Mouse (Mus musculus) midbrain, embryonic 16.5 days (tissue): ENCODE data around the gene Nat8l. TPM values are rescaled to one million over a fixed set of nuclear protein-coding genes. Genes with fewer than 3 reads are reported as not detected.

ENCODE experiments used
- ATAC-seq: fragments of 200-750 bp; cut with Nextera tagmentation; 2 replicates; pipeline ENCODE4 v1.8.0; 2017; ENCODE audit warnings: moderate TSS enrichment
- H3K27ac ChIP-seq: fragments of 300-500 bp; sonication (generic); 2 replicates; pipeline ENCODE4 v1.5.1; 2014; ENCODE audit warnings: mild to moderate bottlenecking, low read length, mixed read lengths
- H3K27me3 ChIP-seq: fragments of 300-500 bp; sonication (generic); 2 replicates; pipeline ENCODE4 v1.6.1; 2014; ENCODE audit warnings: low read depth, low read length, mixed read lengths; ENCODE audit not compliant: control insufficient read depth, insufficient read depth
- H3K36me3 ChIP-seq: fragments of 300-500 bp; sonication (generic); 2 replicates; pipeline ENCODE4 v1.6.1; 2014; ENCODE audit warnings: mild to moderate bottlenecking, low read length, moderate library complexity, mixed read lengths; ENCODE audit not compliant: control insufficient read depth, insufficient read depth
- H3K4me1 ChIP-seq: fragments of 300-500 bp; sonication (generic); 2 replicates; pipeline ENCODE4 v1.6.1; 2014; ENCODE audit warnings: mild to moderate bottlenecking, low read length, mixed read lengths; ENCODE audit not compliant: control insufficient read depth, insufficient read depth
- H3K4me2 ChIP-seq: fragments of 300-500 bp; sonication (generic); 2 replicates; pipeline ENCODE4 v1.6.1; 2014; ENCODE audit warnings: mild to moderate bottlenecking, low read length, mixed read lengths
- H3K4me3 ChIP-seq: fragments of 300-500 bp; sonication (generic); 2 replicates; pipeline ENCODE4 v1.5.1; 2014; ENCODE audit warnings: low read depth, mild to moderate bottlenecking, low read length, moderate library complexity, mixed read lengths
- H3K9ac ChIP-seq: fragments of 300-500 bp; sonication (generic); 2 replicates; pipeline ENCODE4 v1.6.1; 2014; ENCODE audit warnings: low read depth, low read length, mixed read lengths
- H3K9me3 ChIP-seq: fragments of 300-500 bp; sonication (generic); replicated peaks from 2 replicates; pipeline ENCODE4 v1.6.1; 2014; ENCODE audit warnings: mild to moderate bottlenecking, low read length, mixed read lengths; ENCODE audit not compliant: control insufficient read depth, poor library complexity, severe bottlenecking
- WGBS: fragments of 180-500 bp; shearing (Covaris S2); extraction: QIAGEN DNeasy Blood & Tissue Kit; methylation state at CpG from one replicate; pipeline ENCODE4 v1.1.7; 2014; 5-methylcytosine and 5-hydroxymethylcytosine counted together
- polyA plus RNA-seq: library from polyadenylated mRNA; unstranded; fragments of >200 nt; fragmentation: Nextera tagmentation; extraction: Ambion mirVana; gene quantifications from 2 replicates; pipeline ENCODE4 v1.2.1, GENCODE M21; 2015

Gene Nat8l
- polyA plus RNA-seq, 1 experiment from 2014 or later: 4.6 TPM

DNA sequence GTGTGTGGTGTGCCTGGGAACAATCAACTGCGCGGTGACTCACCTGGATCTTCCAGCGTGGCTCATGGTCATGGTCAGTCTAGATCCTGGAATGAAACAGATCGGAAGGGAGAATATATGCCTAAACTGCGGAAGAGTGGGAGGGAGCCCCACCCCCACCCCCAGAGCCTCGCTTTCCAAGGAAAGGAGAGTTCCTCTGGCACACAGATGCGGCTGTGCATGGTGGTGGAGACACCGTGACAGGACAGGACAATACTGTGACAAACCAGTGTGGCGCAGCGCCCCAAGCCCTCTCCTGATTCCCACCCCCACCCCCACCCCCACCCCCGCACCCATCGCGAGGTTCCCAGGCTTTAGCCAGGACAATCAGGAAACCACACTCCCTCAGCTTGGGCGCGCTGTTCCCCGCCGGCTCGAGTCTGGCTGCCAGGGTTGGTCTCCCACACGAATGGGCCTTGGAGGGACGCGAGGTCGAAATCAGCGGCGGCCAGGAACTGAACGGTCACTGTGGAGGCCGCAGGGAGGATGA is 13.0 kb upstream of the Nat8l start:
- peak; percentile 49 for ATAC-seq
- WGBS: 4% methylated on average over 24 of the region's 26 CpGs

GRCm38 (mm10) chr5:33983309-33984121 is 12.3 kb upstream of the Nat8l start, which contains the start of gene Gm1673:
Gm1673 (plus strand) TSS chr5:33983433.
- H3K4me3 ChIP-seq: peak within 1 kb of the TSS; percentile 96
- under 1% methylated on average over 76 of the region's 88 CpGs for WGBS
- H3K27ac ChIP-seq: peak within 1 kb of the TSS; percentile 92
- H3K36me3 ChIP-seq: peaks cover 4% of the 10 kb centered on the region; the same call in 1 of the 2 replicates
- peak within 1 kb of the TSS; percentile 86 for H3K4me2 ChIP-seq
- no peaks in the 10 kb centered on the region for H3K9me3 ChIP-seq
- H3K4me1 ChIP-seq: peaks cover 24% of the 10 kb centered on the region
- peak; percentile 90 for ATAC-seq
- H3K9ac ChIP-seq: peak within 1 kb of the TSS; percentile 98
- H3K27me3 ChIP-seq: no peaks in the 10 kb centered on the region

More for the DNA sequence above, 13.0 kb upstream of the Nat8l start:
- H3K9me3 ChIP-seq: no peaks in the 10 kb centered on the region
- H3K4me3 ChIP-seq: peak overlapping the region; percentile 96
- H3K27me3 ChIP-seq: no peaks in the 10 kb centered on the region
- H3K4me2 ChIP-seq: peak overlapping the region; percentile 86
- peaks cover 24% of the 10 kb centered on the region for H3K4me1 ChIP-seq
- peaks cover 4% of the 10 kb centered on the region; the same call in 1 of the 2 replicates for H3K36me3 ChIP-seq
- peak overlapping the region; percentile 98 for H3K9ac ChIP-seq
- peak overlapping the region; percentile 92 for H3K27ac ChIP-seq

- Histone ChIP-seq H3K27me3 (no peaks in the 10 kb centered on the region), H3K4me1 (peaks cover 33% of the 10 kb centered on the region), H3K27ac (peak overlapping the region; percentile 97), H3K9me3 (no peaks in the 10 kb centered on the region), H3K9ac (peak overlapping the region; percentile 87), H3K36me3 (no peaks in the 10 kb centered on the region), H3K4me3 (peak overlapping the region; percentile 97), H3K4me2 (peak overlapping the region; percentile 97)
- WGBS: 24% methylated on average over 28 of the region's 28 CpGs
- ATAC-seq: peak; percentile 7; the same call in 1 of the 2 replicates
Observed at GRCm38 (mm10) chr5:33994671-33995625, 836 bp upstream of the Nat8l start.

DNA sequence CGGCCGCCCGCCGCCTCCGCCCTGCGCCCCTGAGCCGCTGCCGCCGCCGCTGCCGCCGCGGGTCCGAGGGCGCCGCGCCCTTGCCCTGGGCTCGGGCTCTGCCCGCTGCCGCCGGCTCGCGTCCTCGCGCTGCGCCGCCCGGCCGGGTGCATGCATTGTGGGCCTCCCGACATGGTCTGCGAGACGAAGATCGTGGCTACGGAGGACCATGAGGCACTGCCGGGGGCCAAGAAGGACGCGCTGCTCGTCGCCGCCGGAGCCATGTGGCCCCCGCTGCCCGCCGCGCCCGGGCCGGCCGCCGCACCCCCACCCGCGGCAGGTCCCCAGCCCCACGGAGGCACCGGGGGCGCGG is 886 bp downstream of the Nat8l start:
- peak overlapping the region; percentile 97 for H3K27ac ChIP-seq
- H3K4me3 ChIP-seq: peak overlapping the region; percentile 97
- WGBS: under 1% methylated on average over 53 of the region's 55 CpGs
- peak overlapping the region; percentile 97 for H3K4me2 ChIP-seq
- peaks cover 12% of the 10 kb centered on the region for H3K36me3 ChIP-seq
- no peaks in the 10 kb centered on the region for H3K27me3 ChIP-seq
- peak overlapping the region; percentile 87 for H3K9ac ChIP-seq
- peaks cover 36% of the 10 kb centered on the region for H3K4me1 ChIP-seq
- no peaks in the 10 kb centered on the region for H3K9me3 ChIP-seq
- ATAC-seq: peak; percentile 44; the same call in 1 of the 2 replicates

DNA sequence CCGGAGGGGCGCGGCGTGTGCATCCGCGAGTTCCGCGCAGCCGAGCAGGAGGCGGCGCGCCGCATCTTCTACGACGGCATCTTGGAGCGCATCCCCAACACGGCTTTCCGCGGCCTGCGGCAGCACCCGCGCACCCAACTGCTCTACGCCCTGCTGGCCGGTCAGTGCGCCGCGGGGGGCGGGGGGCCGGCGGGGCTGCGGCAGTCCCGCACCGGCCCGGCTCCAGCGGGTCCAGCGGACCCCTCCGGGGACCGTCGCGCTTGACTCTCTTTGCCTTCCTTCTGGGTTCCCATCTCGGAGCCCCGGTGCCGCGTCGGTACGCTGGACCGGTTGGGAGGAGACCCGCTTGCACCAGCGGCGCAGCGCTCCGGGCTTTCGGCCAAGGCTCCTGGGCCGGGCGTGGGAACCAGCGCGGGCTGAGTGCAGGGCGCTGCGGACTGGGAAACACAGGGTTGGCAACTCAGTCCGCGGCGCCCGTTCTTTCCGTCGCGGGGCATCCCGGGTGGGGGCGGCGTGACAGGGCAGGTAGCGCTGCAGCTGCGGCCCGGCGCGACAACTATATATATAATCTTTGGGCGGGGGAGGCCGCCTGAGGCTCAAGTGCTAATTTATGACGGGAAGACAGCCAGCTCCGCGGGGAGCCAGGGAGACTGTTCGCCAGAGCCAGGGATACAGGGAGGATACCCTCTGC is 1.4 kb downstream of the Nat8l start:
- Histone ChIP-seq H3K4me2 (peak overlapping the region; percentile 97), H3K9ac (peak overlapping the region; percentile 87), H3K4me3 (peak overlapping the region; percentile 97), H3K27ac (peak overlapping the region; percentile 97), H3K9me3 (no peaks in the 10 kb centered on the region), H3K4me1 (peaks cover 36% of the 10 kb centered on the region), H3K36me3 (peaks cover 15% of the 10 kb centered on the region), H3K27me3 (no peaks in the 10 kb centered on the region)
- under 1% methylated on average over 71 of the region's 80 CpGs for WGBS
- ATAC-seq: peak; percentile 18

DNA sequence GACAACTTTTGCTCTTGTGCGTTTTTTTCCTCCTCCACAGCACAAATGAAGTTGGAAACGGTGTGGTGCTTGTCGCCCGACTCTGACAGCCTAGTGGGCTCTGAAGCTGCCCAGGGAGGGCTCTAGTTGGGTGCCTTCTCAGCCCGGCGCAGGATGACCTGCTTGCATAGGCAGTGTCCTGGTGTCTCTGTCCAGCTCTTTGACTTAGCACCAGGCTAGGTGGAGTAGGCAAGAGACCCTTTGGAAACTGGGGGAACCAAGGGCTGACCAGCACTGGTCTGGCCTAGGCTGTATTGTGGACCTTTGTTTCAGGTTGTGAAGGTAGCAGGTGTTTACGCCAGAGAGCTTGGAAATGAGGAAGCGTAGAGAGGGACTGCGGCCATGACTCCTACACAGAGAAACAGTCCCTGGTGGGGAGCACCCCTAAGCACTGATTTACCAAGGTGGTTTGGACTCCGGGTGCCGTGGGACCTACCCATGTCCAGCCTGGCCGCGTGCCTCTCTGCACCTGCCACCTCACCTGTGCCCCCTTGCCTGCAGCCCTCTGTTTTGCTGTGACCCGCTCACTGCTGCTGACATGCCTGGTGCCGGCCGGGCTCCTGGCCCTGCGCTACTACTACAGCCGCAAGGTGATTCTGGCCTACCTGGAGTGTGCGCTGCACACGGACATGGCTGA is 2.2 kb downstream of the Nat8l start:
- ATAC-seq: no peak
- Histone ChIP-seq H3K27ac (peak overlapping the region; percentile 97; the same call in 1 of the 2 replicates), H3K4me1 (peaks cover 36% of the 10 kb centered on the region), H3K9ac (peak overlapping the region; percentile 87), H3K27me3 (no peaks in the 10 kb centered on the region), H3K4me2 (peak overlapping the region; percentile 97), H3K4me3 (peak overlapping the region; percentile 97), H3K9me3 (no peaks in the 10 kb centered on the region), H3K36me3 (peaks cover 15% of the 10 kb centered on the region)
- 69% methylated on average over 20 of the region's 20 CpGs for WGBS

GRCm38 (mm10) chr5:33998505-33998877 is 2.7 kb downstream of the Nat8l start:
- Histone ChIP-seq H3K9ac (peak overlapping the region; percentile 87; the same call in 1 of the 2 replicates), H3K36me3 (peaks cover 19% of the 10 kb centered on the region), H3K4me2 (peak overlapping the region; percentile 97), H3K9me3 (no peaks in the 10 kb centered on the region), H3K27ac (no peak overlapping the region), H3K4me1 (peaks cover 36% of the 10 kb centered on the region), H3K27me3 (no peaks in the 10 kb centered on the region), H3K4me3 (peak overlapping the region; percentile 97)
- WGBS: 90% methylated on average over 3 of the region's 3 CpGs
- no peak for ATAC-seq
